Mouse (Mus musculus): ENCODE data around the gene Olfr285.

The Olfr285 gene

GRCm38 (mm10) chr15:98317177-98317724 lies at the start of gene Olfr285:
Gene Olfr285 (minus strand): TSS chr15:98317353.
- no peaks in the 10 kb centered on the region for H3K36me3 ChIP-seq (ENCODE audit: control insufficient read depth, insufficient read depth, low read length, poor library complexity, severe bottlenecking)
- H3K27me3 ChIP-seq (ENCODE audit: control insufficient read depth, insufficient read depth, low read length, poor library complexity, severe bottlenecking), result no peaks in the 10 kb centered on the region
- no peak for DNase-seq (ENCODE audit: low read depth, low spot score)

GRCm38 (mm10) chr15:98340887-98341286 lies 23.7 kb upstream of the Olfr285 start, which contains the start of gene Olfr284:
Gene Olfr284 (minus strand): TSS chr15:98340987.
- Histone ChIP-seq H3K36me3 (ENCODE audit: control insufficient read depth, insufficient read depth, low read length, poor library complexity, severe bottlenecking) (no peaks in the 10 kb centered on the region), H3K27me3 (ENCODE audit: control insufficient read depth, insufficient read depth, low read length, poor library complexity, severe bottlenecking) (no peaks in the 10 kb centered on the region)
- DNase-seq (ENCODE audit: low read depth, low spot score), result no peak

GRCm38 (mm10) chr15:98315703-98316102 lies 1.4 kb downstream of the Olfr285 start:
- peak; percentile 5 for DNase-seq (ENCODE audit: low read depth, low spot score)
- Histone ChIP-seq H3K36me3 (ENCODE audit: control insufficient read depth, insufficient read depth, low read length, poor library complexity, severe bottlenecking) (no peaks in the 10 kb centered on the region), H3K27me3 (ENCODE audit: control insufficient read depth, insufficient read depth, low read length, poor library complexity, severe bottlenecking) (no peaks in the 10 kb centered on the region)

DNA sequence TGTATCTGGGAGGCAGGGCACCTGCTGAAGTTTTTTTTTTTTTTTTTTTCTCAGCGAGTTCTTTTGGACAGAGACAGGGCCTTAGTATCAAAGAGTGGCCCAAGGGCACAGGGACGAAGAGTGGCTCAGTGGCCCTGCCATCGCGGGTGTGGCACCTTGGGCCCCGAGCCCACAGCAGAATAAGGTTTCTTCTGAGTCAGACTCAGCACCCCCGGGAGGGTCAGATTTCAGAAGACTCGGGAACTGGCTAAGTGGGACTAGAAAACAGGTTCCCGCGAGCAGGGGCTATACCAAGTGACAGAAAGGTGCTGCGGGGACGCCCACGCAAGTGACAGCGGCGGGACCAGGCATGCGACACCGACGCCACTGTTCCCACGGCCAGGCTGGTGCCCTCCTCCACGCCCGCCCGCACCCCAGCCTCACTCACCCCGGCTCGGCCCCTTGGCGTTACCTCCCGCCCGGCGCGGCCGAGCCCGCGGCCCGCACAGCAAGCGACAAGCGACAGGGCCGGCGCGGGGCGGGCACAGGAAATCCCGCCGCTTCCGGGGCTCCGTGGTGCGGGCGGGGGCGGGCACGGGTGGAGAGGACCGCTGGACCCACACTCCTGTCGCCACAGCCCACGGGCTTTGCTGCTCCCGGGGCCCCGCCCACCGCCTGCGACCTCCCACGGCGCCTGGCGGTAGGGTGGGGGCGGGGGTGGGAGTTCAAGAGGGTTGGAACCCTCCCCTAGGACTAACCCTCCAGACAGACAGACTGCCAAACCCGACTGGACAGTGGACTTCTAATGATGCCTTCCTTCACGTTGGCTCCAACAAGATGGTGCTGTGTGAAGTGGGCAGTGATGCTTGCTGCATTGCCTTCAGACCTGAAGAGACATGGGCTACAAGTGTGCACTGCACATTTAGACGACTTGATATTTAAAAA lies 21.3 kb downstream of the Olfr285 start, which contains the start of gene Zfp641:
Zfp641 (minus strand) TSS at position 534 of the 924 bp plus-strand sequence.
- Histone ChIP-seq H3K36me3 (ENCODE audit: control insufficient read depth, insufficient read depth, low read length, poor library complexity, severe bottlenecking) (no peaks in the 10 kb centered on the region), H3K27me3 (ENCODE audit: control insufficient read depth, insufficient read depth, low read length, poor library complexity, severe bottlenecking) (no peaks in the 10 kb centered on the region)
- no peak for DNase-seq (ENCODE audit: low read depth, low spot score)

GRCm38 (mm10) chr15:98293651-98294050 lies 23.5 kb downstream of the Olfr285 start:
- no peaks in the 10 kb centered on the region for H3K36me3 ChIP-seq (ENCODE audit: control insufficient read depth, insufficient read depth, low read length, poor library complexity, severe bottlenecking)
- DNase-seq (ENCODE audit: low read depth, low spot score), result no peak
- no peaks in the 10 kb centered on the region for H3K27me3 ChIP-seq (ENCODE audit: control insufficient read depth, insufficient read depth, low read length, poor library complexity, severe bottlenecking)

GRCm38 (mm10) chr15:98288566-98288965 lies 28.6 kb downstream of the Olfr285 start:
- Histone ChIP-seq H3K36me3 (ENCODE audit: control insufficient read depth, insufficient read depth, low read length, poor library complexity, severe bottlenecking) (no peaks in the 10 kb centered on the region), H3K27me3 (ENCODE audit: control insufficient read depth, insufficient read depth, low read length, poor library complexity, severe bottlenecking) (no peaks in the 10 kb centered on the region)
- DNase-seq (ENCODE audit: low read depth, low spot score), result no peak

DNA sequence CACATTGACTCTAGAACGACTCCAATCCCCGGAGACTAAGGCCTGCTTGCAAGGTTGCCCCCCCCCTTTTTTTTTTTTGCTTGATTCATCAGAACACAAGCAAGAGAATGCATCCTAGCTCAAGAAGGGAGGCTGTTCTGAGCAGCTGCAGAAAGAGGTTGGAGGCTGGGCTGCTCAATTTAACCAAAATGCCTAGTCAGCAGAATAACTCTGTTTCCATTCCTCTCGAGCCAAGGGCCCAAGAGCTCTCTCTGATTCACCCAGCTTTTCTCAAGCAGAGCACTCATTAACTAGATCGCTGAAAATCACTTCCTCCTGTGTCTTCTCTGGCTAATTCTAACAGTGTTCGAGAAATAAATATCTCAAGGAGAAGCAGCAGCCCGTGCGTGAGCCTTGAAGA lies 30.7 kb downstream of the Olfr285 start:
- no peaks in the 10 kb centered on the region for H3K36me3 ChIP-seq (ENCODE audit: control insufficient read depth, insufficient read depth, low read length, poor library complexity, severe bottlenecking)
- DNase-seq (ENCODE audit: low read depth, low spot score), result no peak

More for the DNA sequence above, 30.7 kb downstream of the Olfr285 start:
- H3K27me3 ChIP-seq (ENCODE audit: control insufficient read depth, insufficient read depth, low read length, poor library complexity, severe bottlenecking), result no peaks in the 10 kb centered on the region
